Mouse (Mus musculus) layer of hippocampus, adult 9-10 months (tissue): ENCODE results near the gene Treh.
"Not testable (repeated sequence)": the region's sequence is repeated elsewhere in the genome, so short reads cannot be mapped to it uniquely, and the experiment has no call there.

Experiments
- DNase-seq: peaks from one replicate; pipeline ENCODE4 v3.0.0; 2022; ENCODE audit warnings: low spot score

Gene Treh

GRCm38 (mm10) chr9:44673005-44673404 lies at the start of gene Treh:
Treh (plus strand) TSS chr9:44673233.
- DNase-seq: no peak

- no peak for DNase-seq
Observed at GRCm38 (mm10) chr9:44624390-44624789, 48.6 kb upstream of the Treh start.

- no peak for DNase-seq
Observed at GRCm38 (mm10) chr9:44626268-44626667, 46.8 kb upstream of the Treh start.

- no peak for DNase-seq
Observed at GRCm38 (mm10) chr9:44637551-44638169, 35.4 kb upstream of the Treh start.

GRCm38 (mm10) chr9:44638726-44639125 lies 34.3 kb upstream of the Treh start:
- DNase-seq: not testable (repeated sequence)

- DNase-seq: not testable (repeated sequence)
Observed at GRCm38 (mm10) chr9:44640028-44640427, 33.0 kb upstream of the Treh start.

GRCm38 (mm10) chr9:44640646-44641357 lies 32.2 kb upstream of the Treh start:
- no peak for DNase-seq

- DNase-seq: no peak
Observed at GRCm38 (mm10) chr9:44641616-44642015, 31.4 kb upstream of the Treh start.

- DNase-seq: no peak
Observed at GRCm38 (mm10) chr9:44643103-44643502, 29.9 kb upstream of the Treh start.

- no peak for DNase-seq
Observed at GRCm38 (mm10) chr9:44644186-44644585, 28.8 kb upstream of the Treh start.

GRCm38 (mm10) chr9:44645481-44645880 lies 27.6 kb upstream of the Treh start:
- DNase-seq: no peak

GRCm38 (mm10) chr9:44645924-44646323 lies 27.1 kb upstream of the Treh start:
- DNase-seq: no peak

- no peak for DNase-seq
Observed at GRCm38 (mm10) chr9:44646366-44646765, 26.7 kb upstream of the Treh start.

GRCm38 (mm10) chr9:44647026-44647425 lies 26.0 kb upstream of the Treh start:
- no peak for DNase-seq

GRCm38 (mm10) chr9:44647656-44648055 lies 25.4 kb upstream of the Treh start:
- DNase-seq: no peak

GRCm38 (mm10) chr9:44648881-44649281 lies 24.2 kb upstream of the Treh start:
- DNase-seq: no peak

- DNase-seq: peak; percentile 27
Observed at GRCm38 (mm10) chr9:44652027-44652426, 21.0 kb upstream of the Treh start.

- DNase-seq: no peak
Observed at GRCm38 (mm10) chr9:44653896-44654295, 19.1 kb upstream of the Treh start.

- peak; percentile 30 for DNase-seq
Observed at GRCm38 (mm10) chr9:44655098-44656066, 17.7 kb upstream of the Treh start.

GRCm38 (mm10) chr9:44663706-44664105 lies 9.3 kb upstream of the Treh start:
- no peak for DNase-seq

- DNase-seq: no peak
Observed at GRCm38 (mm10) chr9:44671416-44671815, 1.6 kb upstream of the Treh start.

GRCm38 (mm10) chr9:44672291-44672865 lies 655 bp upstream of the Treh start:
- DNase-seq: no peak
